Mouse (Mus musculus) liver, embryonic 13.5 days (tissue): ENCODE results near the gene Vwa1. TPM values are rescaled to one million over a fixed set of nuclear protein-coding genes. Genes with fewer than 3 reads are reported as not detected.
A peak's percentile ranks its signal among the peaks of the same experiment; 100 is the strongest.

Experiments used
- ATAC-seq: fragments of 200-750 bp; cut with Nextera tagmentation; 2 replicates; pipeline ENCODE4 v1.8.0; 2017; ENCODE audit warnings: low read depth, mild to moderate bottlenecking, moderate number of reproducible peaks, moderate library complexity
- DNase-seq: peaks from one replicate; pipeline ENCODE4 v3.0.0; 2022
- H3K27ac ChIP-seq: fragments of 300-500 bp; sonication (generic); 2 replicates; pipeline ENCODE4 v1.5.1; 2015; ENCODE audit warnings: moderate library complexity, mild to moderate bottlenecking, inconsistent platforms
- H3K27me3 ChIP-seq: fragments of 300-500 bp; sonication (generic); 2 replicates; pipeline ENCODE4 v1.6.1; 2015; ENCODE audit warnings: mild to moderate bottlenecking, inconsistent platforms
- H3K36me3 ChIP-seq: fragments of 300-500 bp; sonication (generic); 2 replicates; pipeline ENCODE4 v1.6.1; 2015; ENCODE audit warnings: mild to moderate bottlenecking, inconsistent platforms
- H3K4me1 ChIP-seq: fragments of 300-500 bp; sonication (generic); replicated peaks from 2 replicates; pipeline ENCODE4 v1.6.1; 2015; ENCODE audit warnings: inconsistent platforms
- H3K4me2 ChIP-seq: fragments of 300-500 bp; sonication (generic); 2 replicates; pipeline ENCODE4 v1.6.1; 2015; ENCODE audit warnings: inconsistent platforms, mild to moderate bottlenecking, moderate library complexity
- H3K4me3 ChIP-seq: fragments of 300-500 bp; sonication (generic); replicated peaks from 2 replicates; pipeline ENCODE4 v1.5.1; 2015; ENCODE audit warnings: mild to moderate bottlenecking, inconsistent platforms
- H3K9ac ChIP-seq: fragments of 300-500 bp; sonication (generic); 2 replicates; pipeline ENCODE4 v1.6.1; 2015; ENCODE audit warnings: mild to moderate bottlenecking, inconsistent platforms
- H3K9me3 ChIP-seq: fragments of 300-500 bp; sonication (generic); replicated peaks from 2 replicates; pipeline ENCODE4 v1.6.1; 2016; ENCODE audit warnings: inconsistent platforms
- WGBS: fragments of 180-500 bp; shearing (Covaris S2); methylation state at CpG from one replicate; pipeline ENCODE4 v1.1.7; 2015; ENCODE audit not compliant: insufficient replicate concordance; 5-methylcytosine and 5-hydroxymethylcytosine counted together
- polyA plus RNA-seq: library from polyadenylated mRNA; unstranded; fragments of >200 nt; fragmentation: Nextera tagmentation; extraction: Ambion mirVana; gene quantifications from 2 replicates; pipeline ENCODE4 v1.2.1, GENCODE M21; 2015

The Vwa1 gene
- 0.43 and 0.45 TPM in 2 replicates for polyA plus RNA-seq

DNA sequence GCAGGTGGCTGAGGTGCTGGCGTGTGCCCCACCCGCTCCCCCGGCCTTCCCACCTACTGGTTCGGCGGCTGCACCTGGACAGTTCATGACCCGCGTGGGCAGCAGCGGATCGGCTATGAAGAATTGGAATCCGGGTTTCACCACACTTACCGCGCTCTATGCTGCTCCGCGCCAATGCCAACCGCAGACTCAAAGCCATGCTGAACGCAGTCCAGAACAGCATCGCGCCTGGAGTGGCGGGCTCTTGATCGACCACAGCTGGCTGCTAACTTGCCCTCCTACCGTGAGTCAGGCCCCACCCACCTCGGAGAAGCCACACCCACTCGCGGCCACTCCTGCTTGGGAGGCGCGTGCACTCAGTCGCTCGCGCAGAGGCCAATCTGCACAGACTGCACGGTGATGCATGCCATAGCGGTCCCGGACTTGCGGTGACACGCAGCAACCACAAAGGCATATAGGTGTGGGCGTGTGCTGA, at the start of gene Vwa1:
Vwa1 (minus strand) TSS at position 419 of the 475 bp plus-strand sequence.
- H3K4me2 ChIP-seq = peak within 1 kb of the TSS; percentile 67
- no peaks in the 10 kb centered on the region for H3K36me3 ChIP-seq
- no peaks in the 10 kb centered on the region for H3K9me3 ChIP-seq
- DNase-seq (peak; percentile 82), ATAC-seq (peak; percentile 71)
- H3K27me3 ChIP-seq = peaks cover 64% of the 10 kb centered on the region
- WGBS = 1% methylated on average over 35 of the region's 35 CpGs
- no peak within 1 kb of the TSS for H3K9ac ChIP-seq
- H3K4me3 ChIP-seq = peak within 1 kb of the TSS; percentile 40
- peaks cover 51% of the 10 kb centered on the region for H3K4me1 ChIP-seq
- H3K27ac ChIP-seq = no peak within 1 kb of the TSS

DNA sequence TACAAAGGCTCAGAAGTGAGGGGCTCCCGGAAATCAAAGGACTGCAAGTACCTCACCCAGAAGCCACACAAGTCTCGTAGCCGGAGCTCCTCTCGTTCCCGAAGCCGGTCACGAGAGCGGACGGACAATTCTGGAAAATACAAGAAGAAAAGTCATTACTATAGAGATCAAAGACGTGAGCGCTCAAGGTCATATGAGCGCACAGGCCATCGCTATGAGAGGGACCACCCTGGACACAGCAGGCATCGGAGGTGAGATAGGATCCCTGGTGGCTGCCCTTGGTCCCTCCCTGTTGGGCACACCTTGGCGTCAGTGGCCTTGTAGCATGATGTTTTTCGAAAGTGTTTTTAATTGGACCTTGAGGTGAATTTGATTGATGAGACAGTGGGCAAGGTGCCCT, 48.9 kb upstream of the Vwa1 start:
- no peak for ATAC-seq
- no peaks in the 10 kb centered on the region for H3K27me3 ChIP-seq
- H3K4me1 ChIP-seq = no peaks in the 10 kb centered on the region
- no peak for DNase-seq
- no peak overlapping the region for H3K27ac ChIP-seq
- no peak overlapping the region for H3K4me3 ChIP-seq
- 94% methylated on average over 16 of the region's 16 CpGs for WGBS
- no peaks in the 10 kb centered on the region for H3K9me3 ChIP-seq
- no peak overlapping the region for H3K4me2 ChIP-seq
- no peak overlapping the region for H3K9ac ChIP-seq
- peaks cover 95% of the 10 kb centered on the region for H3K36me3 ChIP-seq

DNA sequence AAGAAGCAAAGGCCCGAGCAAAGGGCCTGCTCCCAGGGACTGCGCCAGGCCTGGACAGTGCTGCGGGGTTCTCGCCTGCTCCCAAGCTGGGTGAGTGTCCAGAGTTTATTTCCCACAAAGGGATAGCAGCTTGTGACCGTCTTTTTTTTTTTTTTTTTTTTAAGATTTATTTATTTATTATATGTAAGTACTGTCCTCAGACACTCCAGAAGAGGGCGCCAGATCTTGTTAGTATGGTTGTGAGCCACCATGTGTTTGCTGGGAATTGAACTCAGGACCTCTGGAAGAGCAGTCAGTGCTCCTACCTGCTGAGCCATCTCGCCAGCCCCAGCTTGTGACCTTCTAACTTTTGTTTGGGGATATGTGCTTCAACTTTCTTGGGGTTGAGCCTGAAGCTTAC, 46.5 kb upstream of the Vwa1 start:
- WGBS = 77% methylated on average over 7 of the region's 7 CpGs
- H3K36me3 ChIP-seq = peaks cover 96% of the 10 kb centered on the region
- no peak for ATAC-seq
- H3K27me3 ChIP-seq = no peaks in the 10 kb centered on the region
- peak; percentile 20 for DNase-seq
- no peak overlapping the region for H3K4me3 ChIP-seq
- H3K4me2 ChIP-seq = no peak overlapping the region
- no peaks in the 10 kb centered on the region for H3K9me3 ChIP-seq
- no peak overlapping the region for H3K9ac ChIP-seq
- H3K4me1 ChIP-seq = no peaks in the 10 kb centered on the region
- H3K27ac ChIP-seq = no peak overlapping the region

DNA sequence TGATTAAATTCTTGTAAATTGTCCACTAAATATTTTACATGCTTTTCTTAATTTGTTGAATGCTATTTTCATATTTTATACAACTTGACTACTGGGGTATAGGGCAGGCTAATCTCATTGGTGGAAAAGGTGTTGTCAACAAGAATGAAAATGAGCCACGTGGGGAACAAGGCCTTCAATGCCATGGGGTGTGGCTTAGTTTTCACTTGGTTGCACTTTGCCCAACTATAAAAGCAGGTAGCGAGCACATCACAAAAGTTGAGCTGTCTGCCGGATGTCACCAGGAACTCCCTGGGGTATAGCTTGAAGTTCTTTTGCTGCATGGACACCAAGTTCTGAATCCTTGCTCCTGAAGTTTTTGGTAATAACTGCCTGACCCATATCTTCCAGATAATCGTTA, 43.0 kb upstream of the Vwa1 start:
- H3K36me3 ChIP-seq = peaks cover 88% of the 10 kb centered on the region
- no peak overlapping the region for H3K27ac ChIP-seq

DNA sequence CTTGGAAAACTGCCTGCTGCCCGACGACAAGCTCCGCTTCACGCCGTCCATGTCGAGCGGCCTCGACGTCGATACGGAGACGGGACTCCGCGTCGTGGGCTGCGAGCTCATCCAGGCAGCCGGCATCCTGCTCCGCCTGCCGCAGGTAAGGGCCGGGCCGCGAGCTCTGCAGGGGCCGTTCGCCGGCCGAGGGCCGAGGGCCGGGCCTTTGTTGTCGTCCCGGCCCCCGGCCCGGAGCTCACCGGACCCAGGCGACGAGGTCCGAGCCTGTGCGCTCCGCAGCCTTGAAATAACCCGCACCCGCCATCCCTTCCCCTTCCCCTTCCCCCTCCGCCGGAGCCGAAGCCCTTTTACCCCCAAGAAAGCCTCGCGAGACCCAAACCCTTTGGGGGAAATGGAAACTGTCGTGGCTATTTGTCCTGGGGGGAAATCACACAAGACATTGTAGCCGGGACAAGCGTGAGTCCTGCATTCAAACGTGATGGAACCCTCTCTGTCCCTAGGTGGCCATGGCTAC, 38.2 kb upstream of the Vwa1 start:
- Histone ChIP-seq H3K36me3 (peaks cover 76% of the 10 kb centered on the region), H3K27ac (peak overlapping the region; percentile 90), H3K9me3 (no peaks in the 10 kb centered on the region), H3K27me3 (no peaks in the 10 kb centered on the region), H3K4me2 (peak overlapping the region; percentile 82), H3K4me1 (peaks cover 36% of the 10 kb centered on the region), H3K4me3 (peak overlapping the region; percentile 99), H3K9ac (peak overlapping the region; percentile 99)
- DNase-seq = no peak
- ATAC-seq = peak; percentile 52
- under 1% methylated on average over 49 of the region's 49 CpGs for WGBS

More for the DNA sequence above, 43.0 kb upstream of the Vwa1 start:
- Histone ChIP-seq H3K4me2 (no peak overlapping the region), H3K4me3 (no peak overlapping the region), H3K9me3 (no peaks in the 10 kb centered on the region), H3K4me1 (peaks cover 24% of the 10 kb centered on the region), H3K9ac (no peak overlapping the region), H3K27me3 (no peaks in the 10 kb centered on the region)
- WGBS = 79% methylated on average over 4 of the region's 4 CpGs
- ATAC-seq (no peak), DNase-seq (no peak)

DNA sequence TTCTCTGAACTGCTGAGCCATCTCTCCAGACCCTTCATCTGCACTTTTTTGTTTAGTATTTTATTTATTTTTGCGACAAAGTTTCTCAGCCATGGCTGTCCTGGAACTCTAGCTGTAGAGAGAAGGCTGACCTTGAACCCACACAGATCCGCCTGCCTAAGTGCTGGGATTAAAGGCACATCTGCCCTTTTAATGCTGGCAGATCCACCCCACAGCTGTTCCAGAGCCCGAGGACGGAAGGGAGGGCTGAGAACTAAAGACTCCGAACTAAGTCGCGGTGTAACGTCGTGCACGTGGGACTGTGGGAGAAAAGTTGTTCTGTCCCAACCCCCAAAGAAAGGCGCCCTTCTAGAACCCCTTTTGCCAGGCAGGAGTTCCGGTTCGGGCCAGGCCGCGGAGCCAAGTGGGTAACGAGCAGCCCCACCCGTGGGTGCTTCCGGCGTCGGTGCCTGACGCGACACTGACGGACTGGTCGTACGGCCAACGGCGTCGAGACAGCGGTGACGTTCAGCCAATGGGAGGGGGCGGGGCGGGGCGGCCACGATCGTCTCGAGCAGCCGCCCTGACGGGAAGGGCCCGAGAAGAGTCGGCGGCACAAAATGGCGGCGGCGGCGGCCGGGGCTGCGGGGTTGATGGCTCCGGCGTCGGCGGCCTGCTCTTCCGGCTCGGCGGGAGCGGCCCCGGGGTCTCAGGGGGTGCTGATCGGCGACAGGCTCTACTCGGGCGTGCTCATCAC, 37.6 kb upstream of the Vwa1 start, which contains the start of gene Ccnl2:
Ccnl2 (plus strand) TSS at position 561 of the 736 bp plus-strand sequence.
- ATAC-seq (peak; percentile 99), DNase-seq (peak; percentile 91)
- H3K9ac ChIP-seq = peak within 1 kb of the TSS; percentile 99
- peaks cover 36% of the 10 kb centered on the region for H3K4me1 ChIP-seq
- peak within 1 kb of the TSS; percentile 99 for H3K4me3 ChIP-seq
- no peaks in the 10 kb centered on the region for H3K9me3 ChIP-seq
- H3K27ac ChIP-seq = peak within 1 kb of the TSS; percentile 90
- peaks cover 76% of the 10 kb centered on the region for H3K36me3 ChIP-seq
- H3K27me3 ChIP-seq = no peaks in the 10 kb centered on the region
- peak within 1 kb of the TSS; percentile 82 for H3K4me2 ChIP-seq
- 1% methylated on average over 60 of the region's 60 CpGs for WGBS

DNA sequence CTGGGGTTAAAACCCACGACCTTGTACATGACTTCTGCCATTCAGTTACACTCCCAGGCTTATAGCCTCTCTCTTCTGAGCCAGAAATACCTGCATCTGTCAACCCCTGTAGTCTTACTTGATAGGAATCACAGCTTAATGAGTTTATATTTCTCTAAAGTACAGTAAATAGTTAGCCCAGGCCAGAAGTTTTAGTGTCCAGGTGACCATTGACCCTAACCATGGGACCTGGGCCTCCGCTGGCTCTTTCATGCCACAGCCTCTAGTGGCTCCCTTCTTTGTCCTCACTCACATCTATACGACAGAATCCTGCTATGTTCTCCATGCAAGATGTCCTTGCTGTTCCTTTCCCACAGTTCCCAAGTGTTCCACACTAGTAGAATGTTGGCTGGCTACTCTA, 33.3 kb upstream of the Vwa1 start:
- H3K4me3 ChIP-seq = no peak overlapping the region
- H3K4me1 ChIP-seq = peaks cover 38% of the 10 kb centered on the region
- WGBS = 78% methylated on average over 3 of the region's 3 CpGs
- no peak overlapping the region for H3K27ac ChIP-seq
- no peaks in the 10 kb centered on the region for H3K9me3 ChIP-seq
- no peak for DNase-seq
- no peaks in the 10 kb centered on the region for H3K27me3 ChIP-seq
- no peak overlapping the region for H3K9ac ChIP-seq
- H3K4me2 ChIP-seq = no peak overlapping the region
- peaks cover 64% of the 10 kb centered on the region for H3K36me3 ChIP-seq
- ATAC-seq = no peak

DNA sequence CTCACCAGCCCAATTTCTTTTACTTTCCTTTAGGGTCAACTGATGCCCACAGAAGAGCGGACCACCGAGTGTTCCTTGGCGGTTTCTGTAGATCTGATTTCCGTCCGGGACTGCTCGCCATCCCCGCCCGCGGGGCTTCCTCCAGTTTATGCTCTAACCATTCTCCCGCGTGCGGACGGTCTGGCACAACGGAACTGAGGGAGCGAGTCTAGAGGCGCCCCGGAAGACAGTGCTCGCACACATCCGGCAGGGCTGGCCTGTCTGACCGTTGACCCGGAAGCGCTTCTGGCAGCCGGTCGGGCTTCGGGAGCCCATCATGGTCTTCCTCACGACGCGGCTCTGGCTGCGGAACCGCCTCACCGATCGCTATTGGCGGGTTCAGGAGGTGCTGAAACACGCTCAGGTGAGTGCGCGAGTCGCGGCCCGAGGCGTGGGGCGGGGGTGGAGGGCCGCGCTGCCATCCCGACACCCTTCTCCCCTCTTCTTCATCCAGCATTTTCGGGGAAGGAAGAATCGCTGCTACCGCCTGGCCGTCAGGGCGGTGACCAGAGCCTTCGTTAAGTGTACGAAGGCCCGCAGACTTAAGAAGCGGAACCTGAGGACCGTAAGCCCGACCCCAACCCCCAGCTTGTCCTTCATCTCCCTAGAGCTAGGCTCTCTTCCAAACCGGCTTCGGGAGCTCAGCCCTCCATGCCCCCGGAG, 29.0 kb upstream of the Vwa1 start:
- WGBS = under 1% methylated on average over 58 of the region's 58 CpGs
- H3K4me3 ChIP-seq = peak overlapping the region; percentile 72
- H3K36me3 ChIP-seq = peaks cover 37% of the 10 kb centered on the region
- peaks cover 2% of the 10 kb centered on the region for H3K27me3 ChIP-seq
- H3K9ac ChIP-seq = peak overlapping the region; percentile 83
- H3K4me1 ChIP-seq = peaks cover 35% of the 10 kb centered on the region
- H3K27ac ChIP-seq = peak overlapping the region; percentile 75
- H3K4me2 ChIP-seq = peak overlapping the region; percentile 90
- DNase-seq (peak; percentile 92), ATAC-seq (peak; percentile 98)
- no peaks in the 10 kb centered on the region for H3K9me3 ChIP-seq

DNA sequence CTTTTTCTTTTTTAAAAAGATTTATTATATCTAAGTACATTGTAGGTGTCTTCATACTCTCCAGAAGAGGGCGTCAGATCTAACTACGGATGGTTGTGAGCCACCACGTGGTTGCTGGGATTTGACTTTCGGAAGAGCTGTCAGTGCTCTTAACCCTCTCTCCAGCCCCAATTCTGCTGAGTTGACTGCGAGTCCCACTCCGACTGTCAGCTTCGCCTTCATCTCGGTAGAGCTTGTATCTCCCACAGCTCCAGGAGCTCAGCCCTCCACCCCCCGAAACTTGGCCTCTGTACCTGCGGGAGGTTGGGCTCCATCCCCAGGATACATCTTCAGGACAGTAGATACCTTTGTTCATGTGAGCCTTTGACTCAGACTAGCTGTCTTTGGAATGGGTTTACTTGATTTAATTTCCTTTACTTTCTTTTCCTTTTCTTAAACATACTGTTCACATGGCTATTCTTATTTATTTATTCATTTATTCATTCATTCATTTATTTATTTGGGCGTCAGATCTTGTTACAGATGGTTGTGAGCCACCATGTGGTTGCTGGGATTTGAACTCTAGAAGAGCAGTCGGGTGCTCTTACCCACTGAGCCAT, 28.3 kb upstream of the Vwa1 start, which contains the start of gene Mrpl20:
Mrpl20 (plus strand) TSS at position 138 of the 599 bp plus-strand sequence.
- peak within 1 kb of the TSS; percentile 90 for H3K4me2 ChIP-seq
- peak within 1 kb of the TSS; percentile 75 for H3K27ac ChIP-seq
- DNase-seq (peak; percentile 43), ATAC-seq (peak; percentile 64)
- peaks cover 31% of the 10 kb centered on the region for H3K36me3 ChIP-seq
- peaks cover 8% of the 10 kb centered on the region for H3K27me3 ChIP-seq
- WGBS = 4% methylated on average over 12 of the region's 12 CpGs
- H3K4me1 ChIP-seq = peaks cover 35% of the 10 kb centered on the region
- H3K9me3 ChIP-seq = no peaks in the 10 kb centered on the region
- peak within 1 kb of the TSS; percentile 83 for H3K9ac ChIP-seq
- peak within 1 kb of the TSS; percentile 72 for H3K4me3 ChIP-seq

DNA sequence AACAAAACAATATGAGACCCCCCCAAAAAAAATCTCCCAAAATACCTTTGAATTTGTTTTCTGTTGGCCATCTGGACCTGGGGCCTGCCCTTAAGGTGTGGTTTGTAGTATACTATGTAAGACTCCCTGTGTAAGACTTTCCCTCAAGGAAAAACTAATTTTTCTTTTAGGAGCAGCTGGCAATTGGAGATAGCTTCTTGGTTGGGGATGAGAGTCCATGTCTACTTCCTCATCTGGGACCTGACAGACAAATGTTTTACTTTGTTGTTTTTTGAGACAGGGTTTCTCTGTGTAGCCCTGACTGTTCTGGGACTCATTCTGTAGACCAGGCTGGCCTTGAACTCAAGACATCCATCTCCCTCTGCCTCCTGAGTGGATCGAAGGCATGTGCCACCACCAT, 27.6 kb upstream of the Vwa1 start:
- Histone ChIP-seq H3K27me3 (peaks cover 8% of the 10 kb centered on the region), H3K9ac (no peak overlapping the region), H3K27ac (no peak overlapping the region), H3K4me2 (peak overlapping the region; percentile 90), H3K4me1 (peaks cover 35% of the 10 kb centered on the region), H3K4me3 (no peak overlapping the region), H3K36me3 (peaks cover 23% of the 10 kb centered on the region), H3K9me3 (no peaks in the 10 kb centered on the region)
- DNase-seq = no peak
- 94% methylated on average over 1 of the region's 1 CpGs for WGBS
- no peak for ATAC-seq

DNA sequence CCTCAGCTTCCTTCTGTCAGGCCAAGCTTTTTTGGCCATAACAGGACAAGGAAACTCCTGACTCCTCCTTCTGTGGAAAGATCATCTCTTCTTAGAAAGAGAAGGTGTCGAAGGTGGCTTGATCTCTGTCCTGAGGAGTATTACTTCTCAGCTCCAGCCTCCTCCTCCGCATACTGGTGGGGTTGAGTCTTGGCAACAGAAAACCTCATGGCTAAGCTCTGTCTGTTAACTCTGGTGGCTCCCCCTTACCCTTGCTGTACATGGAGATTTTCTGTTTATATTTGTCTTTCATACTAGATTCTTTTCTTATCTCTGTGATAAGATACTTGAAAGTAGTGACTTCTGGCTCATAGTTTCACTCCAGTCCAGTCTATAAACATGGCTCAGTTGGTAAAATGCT, 19.2 kb upstream of the Vwa1 start:
- H3K9ac ChIP-seq = no peak overlapping the region
- no peaks in the 10 kb centered on the region for H3K36me3 ChIP-seq
- peaks cover 14% of the 10 kb centered on the region for H3K4me1 ChIP-seq
- DNase-seq (no peak), ATAC-seq (no peak)
- H3K9me3 ChIP-seq = no peaks in the 10 kb centered on the region
- H3K4me2 ChIP-seq = no peak overlapping the region
- H3K4me3 ChIP-seq = no peak overlapping the region
- H3K27me3 ChIP-seq = peaks cover 21% of the 10 kb centered on the region
- H3K27ac ChIP-seq = no peak overlapping the region
- 59% methylated on average over 2 of the region's 2 CpGs for WGBS
